In genomic region chrX:51911566-51911965, GRCm38 (mm10) we compare ENCODE assay signal across 12 mouse cellular contexts.
A peak's percentile ranks its signal among the peaks of the same experiment; 100 is the strongest.
DNase-seq lines count a peak whose midpoint lies in the region.
"Had no signal": no experiment of that assay in that cellular context is flagged by ENCODE, and none has a peak within 500 bp of the region (broad histone marks: within the 10 kb centered on the region; RNA-seq: fewer than 3 reads in every experiment).

No protein-coding gene starts in this region.

- peak; percentile 7 to 17 for DNase-seq in heart, postnatal 10 days
- no peak for DNase-seq in heart, adult 9 months (ENCODE audit: low spot score in 2 of 2)
- peak; percentile 66 for DNase-seq in 3T3-L1 (ENCODE audit: low read depth, low spot score)
- DNase-seq in adrenal gland, adult 8-10 months: peak; percentile 25
- peak; percentile 15 for DNase-seq in kidney, postnatal 10 days
- DNase-seq in urinary bladder, adult 2 months (ENCODE audit: low spot score): no peak
- no peak for DNase-seq in spleen, adult 18-20 months
- DNase-seq in layer of hippocampus, adult 11-12 months (ENCODE audit: low spot score): no peak
- DNase-seq: cerebellum, adult 9-10 months; layer of hippocampus, adult 9-11 months; left cerebral cortex, postnatal 4 days; midbrain, embryonic 14.5 days had no signal

- intact Hi-C loops in heart, postnatal 10 days (cut with DNase I): loop anchor here (5.0 kb wide), 2 partner anchors 461 to 514 kb away; no protein-coding TSS in a partner anchor

Comparison
In these comparisons a context has a peak if more than half of its experiments do, and no peak if none do; other contexts are left out.
1. DNase-seq: peak in heart, postnatal 10 days (2 of 2), 3T3-L1 (single experiment), adrenal gland, adult 8-10 months (single experiment) and kidney, postnatal 10 days (single experiment); none in heart, adult 9 months (0 of 2), urinary bladder, adult 2 months (single experiment), spleen, adult 18-20 months (0 of 2) and layer of hippocampus, adult 11-12 months (single experiment).